Mouse (Mus musculus) liver, adult (tissue): ENCODE data around the gene Kin.

Experiments
- GATA4 ChIP-seq: IDR thresholded peaks from 2 replicates; pipeline ENCODE4 v1.6.1; 2014; ENCODE audit warnings: mild to moderate bottlenecking, low read length; ENCODE audit not compliant: insufficient replicate concordance

The Kin gene

DNA sequence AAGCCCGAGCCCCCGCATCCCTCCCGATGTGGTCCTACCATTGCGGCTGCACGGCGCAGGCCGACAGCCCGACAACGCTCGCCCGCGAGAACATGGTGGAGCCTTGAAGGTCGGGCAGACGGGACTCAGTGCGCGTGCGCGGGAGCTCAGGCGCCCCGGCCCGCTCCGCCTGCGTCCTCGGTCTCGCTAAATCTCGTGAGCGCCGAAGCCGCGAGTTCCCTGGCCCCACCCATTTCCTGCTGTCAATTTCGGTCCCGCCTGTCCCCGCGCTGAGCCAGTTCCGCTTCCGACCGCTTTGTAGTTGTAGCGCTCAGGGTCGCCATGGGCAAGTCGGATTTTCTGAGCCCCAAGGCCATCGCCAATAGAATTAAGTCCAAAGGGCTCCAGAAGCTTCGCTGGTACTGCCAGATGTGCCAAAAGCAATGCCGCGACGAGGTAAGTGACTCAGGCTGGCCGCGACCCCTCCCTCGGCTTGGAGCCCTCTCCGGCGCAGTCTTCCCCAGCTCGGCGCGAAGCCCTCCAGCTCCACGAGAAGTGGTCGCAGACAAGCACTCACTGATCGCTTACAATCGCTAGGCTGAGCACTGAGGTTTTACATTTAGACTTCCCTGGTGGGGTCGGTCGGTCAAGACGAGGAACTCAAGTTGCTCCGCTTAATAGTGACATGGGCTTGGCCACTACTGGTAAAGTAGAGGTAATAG is at the start of gene Kin, which contains the start of gene Atp5c1:
Gene Kin (plus strand): TSS at position 284 of the 701 bp plus-strand sequence.
Gene Atp5c1 (minus strand): TSS at position 201 of the 701 bp plus-strand sequence.
- no peak for TF ChIP-seq GATA4

DNA sequence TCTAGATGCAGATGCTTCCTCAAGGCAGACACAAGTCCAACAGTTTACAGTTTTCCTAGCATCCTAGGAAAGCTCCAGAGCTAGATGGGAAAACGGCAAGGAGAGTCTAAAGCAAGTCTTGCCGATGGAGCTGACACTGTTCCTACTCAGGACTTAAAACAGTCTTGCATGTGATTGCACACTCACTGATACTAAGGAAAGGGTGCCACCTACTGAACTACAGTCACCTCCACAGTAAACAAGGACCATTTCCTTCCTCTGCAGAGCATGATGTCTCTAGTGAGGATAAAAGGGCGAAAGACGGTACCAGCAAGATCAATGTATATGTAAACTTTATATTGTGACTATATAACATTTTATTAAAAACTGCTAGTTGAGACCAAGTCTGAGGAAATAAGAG is 46.7 kb upstream of the Kin start:
- TF ChIP-seq GATA4: no peak

DNA sequence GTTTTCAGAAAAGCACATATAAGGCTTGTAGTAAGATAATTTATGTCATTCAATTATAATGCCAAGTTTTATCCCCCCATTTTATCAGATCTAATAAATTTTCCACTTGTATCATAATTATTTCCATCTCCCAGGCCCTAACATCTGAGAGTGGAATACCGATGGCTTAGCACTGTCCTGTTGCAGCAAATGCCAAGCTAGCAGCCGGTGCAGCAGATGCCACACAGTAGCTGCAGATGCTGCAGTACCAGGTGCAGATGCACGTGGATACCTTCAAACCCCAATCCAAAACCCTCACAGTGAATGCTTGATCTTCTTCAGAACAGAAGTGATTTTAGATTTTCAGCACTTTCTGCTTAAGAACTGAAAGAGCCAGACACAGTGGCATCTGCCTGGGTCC is 45.4 kb upstream of the Kin start:
- no peak for TF ChIP-seq GATA4

DNA sequence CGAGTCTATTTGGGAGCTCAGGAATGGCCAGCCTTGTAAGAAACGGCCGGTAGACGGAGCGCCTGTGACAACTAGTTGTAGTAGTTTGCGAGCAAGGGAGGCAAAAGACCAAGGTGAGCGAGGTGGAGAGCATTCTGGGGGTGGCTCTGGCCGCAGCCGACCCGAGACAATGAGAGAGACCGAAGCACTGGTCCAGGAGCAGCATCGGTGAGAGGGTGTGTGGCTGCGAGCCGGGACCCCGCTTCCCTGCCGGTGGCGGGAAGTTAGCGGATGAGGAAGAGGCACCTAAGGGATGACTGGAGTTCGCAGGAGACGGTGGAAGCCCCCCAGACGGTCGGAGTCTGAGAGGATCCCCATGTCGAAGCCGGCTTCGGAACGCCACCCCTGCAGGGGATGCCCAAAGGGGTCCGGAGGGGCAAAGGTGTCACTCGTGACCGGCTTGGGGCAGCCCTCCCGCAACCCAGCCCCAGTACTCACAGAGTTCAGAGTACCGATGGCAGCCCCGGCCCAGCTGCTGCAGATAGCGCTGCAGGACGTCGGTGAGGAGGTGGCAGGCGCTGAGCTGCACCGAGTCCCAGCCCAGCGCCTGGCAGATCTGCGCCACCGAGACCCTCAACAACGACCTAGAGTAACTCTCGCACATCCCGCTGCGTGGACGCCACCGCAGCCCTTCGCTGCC is 32.5 kb upstream of the Kin start:
- TF ChIP-seq GATA4: no peak

DNA sequence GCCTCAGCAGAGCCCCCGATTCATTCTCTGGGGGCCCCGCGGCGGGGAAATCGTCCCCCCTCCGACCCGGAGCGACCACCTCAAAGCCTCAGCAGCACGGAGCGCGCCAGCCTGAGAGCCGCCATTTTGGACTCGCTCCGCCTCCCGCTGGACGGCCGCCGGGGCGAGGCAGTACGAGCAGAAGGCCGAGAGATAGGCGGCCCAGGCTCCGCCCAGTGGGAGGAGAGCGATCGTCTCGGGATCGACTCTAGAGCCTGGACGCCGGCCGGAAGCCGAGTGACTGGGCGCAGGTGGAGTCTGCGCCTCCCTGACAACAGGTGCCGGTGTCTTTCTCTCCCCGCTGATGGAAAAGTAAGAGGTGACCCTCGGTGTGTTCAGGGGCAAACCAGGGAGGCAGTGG is 31.9 kb upstream of the Kin start, which contains the start of gene Taf3:
Gene Taf3 (minus strand): TSS at position 136 of the 400 bp plus-strand sequence.
- TF ChIP-seq GATA4: peak; percentile 75; the same call in 1 of the 2 replicates

DNA sequence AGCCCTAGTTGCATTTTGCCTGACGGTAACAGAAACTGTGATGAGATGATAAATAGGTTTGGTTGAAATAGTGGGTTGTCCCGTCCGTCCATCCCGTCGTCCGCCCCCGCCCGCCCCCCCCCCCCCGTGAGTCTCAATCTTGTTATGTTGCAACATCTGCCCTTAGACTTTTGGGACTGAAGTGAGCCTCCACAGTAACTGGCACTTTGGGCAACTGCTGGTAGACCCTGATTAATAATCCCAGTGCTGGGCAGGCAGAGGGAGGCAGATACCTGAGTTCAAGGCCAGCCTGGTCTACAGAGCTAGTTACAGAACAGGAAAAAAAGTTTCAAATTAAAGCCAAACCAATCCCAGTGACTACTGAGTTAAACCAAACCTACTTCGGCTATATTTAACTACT is 30.9 kb upstream of the Kin start:
- no peak for TF ChIP-seq GATA4

DNA sequence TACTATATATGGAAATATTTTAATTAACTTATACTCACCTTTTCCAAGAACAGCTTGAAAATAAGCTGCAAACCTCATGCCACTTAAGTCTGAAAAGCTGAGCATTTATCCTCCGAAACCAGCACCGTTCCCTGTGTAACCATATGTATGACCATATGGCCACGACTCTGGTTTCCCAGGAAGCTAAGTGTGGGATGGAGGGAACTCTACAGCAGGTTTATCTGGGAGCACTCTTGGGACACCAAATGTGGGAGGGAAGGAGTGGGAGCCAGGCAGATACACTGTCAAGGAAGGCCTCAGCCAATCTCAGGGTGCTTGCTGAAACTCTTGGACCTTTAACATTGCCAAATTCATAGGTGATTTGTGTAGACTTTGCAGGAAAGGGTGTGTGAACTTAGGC is 29.5 kb upstream of the Kin start:
- TF ChIP-seq GATA4: no peak

DNA sequence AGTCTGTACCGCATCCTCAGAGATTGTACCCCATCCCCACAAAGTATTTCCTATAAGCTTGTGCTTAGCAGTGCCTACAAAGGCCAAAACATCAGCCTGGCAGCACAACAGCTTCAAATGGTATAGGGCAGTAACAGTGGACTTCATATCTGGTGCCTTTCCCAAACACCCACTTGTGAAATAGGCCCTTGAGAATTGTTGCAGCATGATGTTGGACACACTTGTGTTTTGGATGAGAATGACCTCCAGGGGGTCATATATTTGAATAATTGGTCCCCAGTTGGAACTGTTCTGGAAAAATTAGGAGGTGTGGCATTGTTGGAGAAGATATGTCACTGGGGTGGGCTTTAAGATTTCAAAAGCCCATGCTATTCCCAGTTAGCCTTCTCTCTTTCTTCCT is 28.4 kb upstream of the Kin start:
- no peak for TF ChIP-seq GATA4

DNA sequence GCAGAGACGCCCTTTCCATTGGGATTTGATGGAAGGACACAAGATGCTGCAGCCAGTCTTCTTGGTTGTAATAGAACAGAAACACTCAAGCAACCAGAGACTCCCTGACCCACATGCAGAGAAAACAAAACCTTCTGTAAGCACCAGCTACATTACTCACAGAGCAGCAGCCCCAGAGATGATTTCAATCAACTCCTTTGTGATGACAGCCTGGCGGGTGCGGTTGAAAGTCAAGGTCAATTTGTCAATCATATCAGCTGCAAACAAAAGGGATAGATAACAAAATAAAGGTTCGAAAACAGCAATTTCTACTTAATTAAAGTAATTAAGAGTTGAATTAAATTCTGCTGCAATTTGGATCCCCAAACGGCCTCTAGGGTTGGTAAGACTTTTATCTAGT is 21.6 kb upstream of the Kin start:
- TF ChIP-seq GATA4: no peak

DNA sequence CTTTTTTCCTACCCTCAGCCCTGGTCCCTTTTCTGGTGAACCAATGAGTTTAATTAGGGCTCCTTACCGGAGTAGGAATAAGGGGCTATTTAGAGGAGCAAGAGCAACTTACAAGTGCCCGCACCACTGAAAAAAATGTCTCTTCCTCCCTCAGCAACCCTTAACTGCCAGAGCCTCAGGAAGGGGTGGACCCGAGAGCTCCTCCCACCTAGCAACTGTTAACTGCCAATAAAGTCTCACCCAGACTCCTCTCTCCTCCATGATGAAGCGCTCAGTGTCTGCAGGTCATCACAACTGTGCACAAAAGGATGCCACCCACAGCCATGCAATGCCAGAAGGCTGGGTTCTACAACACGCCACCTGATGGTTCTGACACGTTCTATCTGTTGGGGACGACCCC is 8.6 kb upstream of the Kin start:
- no peak for TF ChIP-seq GATA4

DNA sequence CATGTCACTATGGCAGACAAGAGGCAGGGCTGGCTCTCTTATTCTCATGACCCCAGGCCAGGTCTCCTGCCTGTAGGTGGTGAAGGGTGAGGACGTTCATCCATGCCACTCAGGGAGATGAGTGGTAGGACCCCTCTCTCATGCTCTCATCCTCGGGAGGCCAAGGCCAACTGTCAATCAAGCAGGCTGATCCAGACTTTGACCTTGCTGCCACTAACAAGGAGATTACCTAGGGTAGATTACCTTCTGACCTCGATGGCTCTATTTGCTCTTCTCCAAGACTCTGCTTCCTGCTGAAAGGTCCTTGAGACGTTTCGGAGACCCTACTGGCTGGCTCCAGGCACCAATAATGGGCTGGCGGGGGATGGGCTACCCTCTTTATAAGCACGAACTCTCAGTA is 5.9 kb upstream of the Kin start:
- no peak for TF ChIP-seq GATA4

DNA sequence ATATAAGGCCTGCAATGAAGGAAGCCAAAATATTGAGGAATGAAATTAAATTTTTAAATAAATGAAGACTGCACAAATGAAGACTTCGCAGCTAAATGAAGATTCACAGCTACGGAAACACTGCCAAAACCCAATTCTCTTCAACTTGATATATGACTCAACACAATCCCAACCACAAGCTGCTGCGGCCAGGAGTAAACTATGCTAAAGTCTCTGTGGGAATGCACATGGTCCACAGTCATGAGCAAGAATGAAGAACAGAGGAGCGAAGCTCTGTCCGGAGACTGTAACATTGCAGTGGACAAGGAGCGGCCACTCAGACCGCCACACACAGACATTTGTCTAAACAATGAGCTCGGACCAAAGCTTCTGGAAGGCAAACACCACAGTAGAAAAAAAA is 3.7 kb upstream of the Kin start:
- TF ChIP-seq GATA4: no peak

DNA sequence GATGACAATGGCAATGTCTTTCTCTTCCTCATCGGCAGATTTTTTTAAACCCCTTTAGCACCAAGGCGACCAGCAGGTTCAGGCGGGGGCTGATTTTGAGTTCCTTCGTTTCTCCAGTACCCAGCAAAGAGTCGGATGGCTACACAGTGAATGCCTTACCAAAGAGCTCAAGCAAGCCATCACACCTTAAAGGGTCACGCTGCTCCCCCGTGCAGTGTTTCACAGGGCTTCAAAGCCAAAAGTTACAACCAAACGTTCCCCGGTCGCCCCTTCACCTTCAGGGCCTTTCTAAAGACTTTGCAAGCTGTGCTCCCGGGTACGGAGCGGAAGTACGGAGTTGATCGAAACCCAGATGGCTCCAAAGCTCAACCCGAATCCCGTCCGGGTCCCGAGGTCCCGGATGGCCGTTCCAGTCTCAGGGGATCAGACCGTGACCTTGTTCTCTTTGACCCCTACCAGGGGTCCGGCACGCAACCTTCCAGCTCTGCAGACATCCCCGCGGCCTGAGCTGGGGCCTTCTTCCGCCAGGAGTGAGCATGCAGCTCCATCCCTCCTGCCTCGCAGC is 566 bp upstream of the Kin start:
- TF ChIP-seq GATA4: no peak

DNA sequence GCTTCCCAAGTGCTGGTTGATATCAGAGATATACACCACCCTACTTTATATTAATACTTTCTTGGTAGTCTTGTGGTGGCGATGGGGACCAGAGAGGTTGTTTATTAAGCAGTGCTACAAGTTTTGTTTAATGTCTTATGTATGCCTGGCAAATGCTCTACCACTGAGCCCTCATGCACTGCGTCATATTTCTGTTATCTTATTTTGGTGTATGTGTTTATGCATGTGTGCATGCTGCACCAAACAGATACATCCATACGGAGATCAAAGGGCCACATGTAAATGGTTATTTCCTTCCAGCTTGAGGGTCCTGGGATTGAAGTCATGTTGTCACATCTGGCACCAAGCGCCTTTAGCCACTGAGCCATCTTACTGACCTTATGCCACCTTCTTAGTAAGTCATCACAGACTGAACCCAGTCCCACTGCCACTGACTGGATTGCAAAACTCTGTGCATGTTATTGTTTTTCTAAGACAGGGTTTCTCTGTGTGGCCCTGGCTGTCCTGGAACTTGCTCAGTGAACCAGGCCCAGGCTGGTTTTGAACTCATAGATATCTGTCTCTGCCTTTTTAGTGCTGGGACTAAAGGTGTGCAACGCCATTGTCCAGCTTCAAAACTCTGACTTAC is 1.2 kb downstream of the Kin start:
- TF ChIP-seq GATA4: no peak

DNA sequence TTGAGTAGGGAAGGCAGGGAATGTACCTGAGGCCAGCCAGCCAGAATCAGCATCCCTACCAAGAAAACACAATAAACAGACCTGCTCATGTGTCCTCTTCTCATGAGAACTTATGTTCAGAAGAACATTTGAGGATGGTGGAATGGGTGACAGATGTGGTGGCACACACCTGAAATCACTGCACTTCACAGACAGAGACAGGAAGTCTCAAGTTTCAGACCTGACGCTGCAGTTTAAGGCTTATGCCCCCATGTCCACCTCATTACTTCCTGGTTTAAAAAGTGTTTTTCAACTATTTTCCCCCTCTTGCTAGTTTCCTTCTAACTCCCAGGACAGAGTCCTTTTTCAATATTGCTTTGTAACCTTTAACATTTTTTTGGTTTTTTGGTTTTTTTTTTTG is 2.3 kb downstream of the Kin start:
- TF ChIP-seq GATA4: no peak

DNA sequence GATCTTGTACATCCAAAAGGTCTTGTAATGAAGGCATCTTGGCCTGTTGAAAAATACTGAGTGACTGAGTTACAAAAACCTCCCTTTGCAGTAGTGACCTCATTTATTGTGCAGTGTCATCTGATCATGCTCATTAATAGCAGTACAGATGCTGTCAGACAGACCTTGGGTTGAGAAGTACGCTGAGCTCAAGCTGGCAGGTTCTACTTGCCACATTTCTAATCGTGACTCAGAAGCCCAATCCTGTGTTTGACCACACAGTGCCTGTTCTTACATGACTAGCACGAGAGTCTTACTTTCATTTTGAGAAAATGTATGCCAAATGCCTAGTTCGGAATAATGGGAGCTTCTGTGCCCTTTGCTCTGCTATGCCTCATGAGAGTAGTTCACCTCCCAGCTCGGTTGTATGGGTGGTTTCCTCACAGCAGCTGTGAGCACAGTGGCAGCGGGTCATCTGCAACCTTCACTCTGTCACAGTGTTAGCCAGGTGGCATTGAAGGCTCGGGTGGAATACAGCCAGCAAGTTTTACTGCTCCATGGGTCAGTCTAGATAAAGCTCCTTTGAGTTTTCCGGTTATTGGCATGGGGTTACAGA is 7.0 kb downstream of the Kin start:
- TF ChIP-seq GATA4: no peak
